Mouse (Mus musculus) cerebellum, postnatal 4 days (tissue): ENCODE measurements around the gene Sv2b.
"Not testable (repeated sequence)": the region's sequence is repeated elsewhere in the genome, so short reads cannot be mapped to it uniquely, and the experiment has no call there.

Source experiments
- DNase-seq, 2 experiments: peaks; one replicate each; pipeline ENCODE4 v3.0.0; 2022; ENCODE audit warnings: low spot score in 2 of 2, mixed read lengths in 1 of 2

Gene Sv2b

GRCm38 (mm10) chr7:75308457-75309312 lies at the start of gene Sv2b:
Gene Sv2b, minus strand, starts transcription at chr7:75309262.
- DNase-seq: peak in 1 of 2 experiments; percentile 48

DNA sequence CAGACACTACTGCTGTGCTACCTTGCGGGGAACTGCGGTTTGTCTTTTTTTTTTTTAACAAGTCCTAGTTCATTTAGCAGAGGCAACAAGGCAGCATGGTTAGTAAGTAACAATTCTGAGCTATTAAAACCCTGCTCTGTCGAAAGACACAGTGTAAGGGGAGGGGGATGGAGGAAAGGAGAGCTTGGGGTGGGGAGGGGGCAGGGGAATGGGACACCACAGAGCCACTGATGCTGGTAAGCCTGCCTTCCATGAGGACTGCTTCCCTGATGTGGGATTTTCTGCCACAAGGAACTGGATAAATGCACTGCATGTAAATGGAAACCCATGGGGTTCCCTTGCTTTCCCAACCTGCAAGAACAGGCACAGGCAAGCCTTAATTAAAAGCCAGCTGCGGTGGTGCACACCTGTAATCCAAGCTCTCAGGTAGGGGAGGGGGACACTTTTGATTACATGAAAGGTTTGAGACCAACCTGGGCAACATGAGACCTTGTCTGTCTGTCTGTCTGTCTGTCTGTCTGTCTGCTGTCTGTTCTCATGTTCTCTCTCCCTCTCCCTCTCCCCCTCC lies 49.3 kb upstream of the Sv2b start:
- no peak for DNase-seq

GRCm38 (mm10) chr7:75355521-75355920 lies 46.5 kb upstream of the Sv2b start:
- no peak for DNase-seq

DNA sequence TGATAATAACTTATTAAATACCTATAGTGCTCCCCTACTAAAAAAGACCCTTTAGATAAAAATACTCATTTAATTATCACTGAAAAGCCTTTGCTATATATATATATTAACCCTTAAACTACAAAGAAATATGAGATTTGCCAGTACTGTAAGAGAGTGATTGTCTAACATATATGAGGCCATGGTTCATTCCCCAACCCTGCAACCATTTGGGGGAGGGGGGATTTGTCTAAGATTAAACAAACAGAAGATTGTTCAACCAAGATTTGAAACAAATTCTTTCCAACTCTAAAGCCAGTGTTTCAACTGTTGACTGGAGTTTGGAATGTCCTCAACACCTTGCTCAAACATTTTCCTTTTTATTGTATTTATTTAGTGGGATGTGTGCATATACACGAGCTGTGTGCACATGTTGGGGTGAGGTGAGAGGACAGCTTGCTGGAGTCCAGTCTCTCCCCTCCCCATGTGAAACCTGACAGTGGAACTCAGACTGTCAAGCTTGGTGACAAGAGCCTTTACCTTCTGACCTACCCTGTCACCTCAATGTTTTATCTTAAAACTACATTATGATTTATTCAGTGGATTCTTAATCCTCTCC lies 43.8 kb upstream of the Sv2b start:
- no peak for DNase-seq

DNA sequence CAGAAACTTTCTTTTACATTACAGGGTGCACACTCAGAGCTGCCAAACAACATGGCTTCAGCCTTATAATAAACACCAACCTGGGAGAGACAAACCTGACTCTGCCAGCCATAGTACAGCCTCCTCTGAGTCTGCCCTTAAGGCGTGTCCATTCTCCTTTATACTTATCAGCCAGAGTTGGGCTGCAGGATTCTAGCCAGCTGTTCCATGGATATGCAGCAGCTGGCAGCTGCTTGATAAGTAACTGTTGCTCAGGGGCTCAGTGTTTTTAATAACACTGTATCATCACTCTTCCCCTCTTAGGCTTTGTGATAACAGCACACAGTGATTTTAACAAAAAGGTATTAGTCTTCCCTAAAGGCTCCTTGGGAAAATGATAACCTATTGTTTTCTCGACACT lies 41.1 kb upstream of the Sv2b start:
- DNase-seq: no peak

DNA sequence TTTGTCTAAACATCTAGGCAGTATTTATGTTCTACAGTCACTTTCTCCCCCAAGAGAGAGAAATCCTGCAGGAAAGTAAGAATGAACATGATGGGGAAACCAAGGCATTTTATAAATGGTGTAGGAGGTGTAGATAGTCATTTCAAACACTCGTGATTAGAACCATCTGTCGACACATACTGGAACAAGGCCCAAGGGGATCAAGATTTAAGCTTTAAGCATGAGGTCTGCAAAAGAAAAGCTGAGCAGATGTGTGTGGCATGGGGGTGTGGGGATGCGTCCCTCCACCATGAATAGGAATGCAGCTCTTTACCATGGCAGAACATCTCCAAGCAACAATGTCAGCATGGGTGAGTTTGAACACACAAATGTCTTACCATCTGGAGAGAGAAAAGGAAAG lies 23.2 kb upstream of the Sv2b start:
- no peak for DNase-seq

DNA sequence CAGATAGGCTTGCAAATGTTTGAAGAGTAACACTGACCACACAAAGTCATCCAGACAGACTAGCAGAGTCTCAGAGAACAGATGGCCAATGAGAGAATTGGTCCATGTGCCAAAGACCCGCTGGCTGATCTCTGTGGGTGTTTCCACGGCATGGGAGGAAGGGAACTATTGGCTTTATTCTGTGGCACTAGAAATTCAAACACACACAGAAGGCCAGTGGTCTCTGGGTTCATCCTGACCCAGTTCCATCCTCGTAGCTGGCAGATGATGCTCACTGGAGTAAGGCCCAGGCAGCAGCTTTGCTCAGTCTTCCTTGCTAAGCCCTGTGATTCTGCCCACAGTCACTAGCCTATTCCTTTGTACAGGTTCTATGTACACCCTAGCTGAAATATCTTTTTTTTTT lies 20.7 kb upstream of the Sv2b start:
- peak in 1 of 2 experiments; percentile 75 for DNase-seq

GRCm38 (mm10) chr7:75328721-75329362 lies 19.8 kb upstream of the Sv2b start:
- peak in 1 of 2 experiments; percentile 31 for DNase-seq

DNA sequence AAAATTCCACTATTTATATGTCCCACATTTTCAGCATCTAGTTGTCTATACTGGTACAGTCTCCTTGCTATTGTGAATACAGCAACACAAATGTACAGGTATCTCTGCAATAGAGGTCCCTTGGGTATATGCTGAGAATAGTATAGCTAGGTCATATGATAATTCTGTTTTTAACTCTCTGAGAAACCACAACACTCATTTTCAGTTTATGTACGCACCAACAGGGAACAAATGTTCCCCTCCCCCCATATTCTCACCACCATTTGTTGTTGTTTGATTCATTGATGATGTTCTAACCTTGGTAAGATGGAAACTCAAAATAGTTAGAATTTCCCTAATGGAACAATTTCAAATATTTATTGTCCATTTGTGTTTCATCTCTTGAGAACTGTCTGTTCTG lies 16.2 kb upstream of the Sv2b start:
- DNase-seq: no peak

- DNase-seq: not testable (repeated sequence)
Observed at GRCm38 (mm10) chr7:75322742-75323141, 13.7 kb upstream of the Sv2b start.

DNA sequence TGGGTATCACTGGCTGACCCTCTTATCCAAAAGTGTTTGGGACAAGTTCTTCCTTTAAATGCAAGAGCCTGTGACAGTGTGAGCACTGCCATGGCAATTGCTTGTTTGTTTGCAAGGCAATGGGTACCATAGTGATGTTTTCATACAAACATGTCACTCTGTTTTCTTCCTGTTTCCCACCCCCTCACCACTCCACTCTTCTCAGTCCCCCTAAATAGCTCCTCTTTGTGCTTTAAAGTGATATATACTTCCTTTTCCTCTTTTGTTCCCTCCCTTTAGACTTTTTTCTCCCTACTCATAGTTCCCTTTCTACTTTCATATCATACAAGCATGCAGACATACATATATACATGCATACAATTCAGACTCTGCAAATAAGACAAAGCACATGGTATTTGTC lies 10.9 kb upstream of the Sv2b start:
- DNase-seq: no peak

- no peak for DNase-seq
Observed at GRCm38 (mm10) chr7:75318320-75318719, 9.3 kb upstream of the Sv2b start.

- no peak for DNase-seq
Observed at GRCm38 (mm10) chr7:75314873-75315272, 5.8 kb upstream of the Sv2b start.

DNA sequence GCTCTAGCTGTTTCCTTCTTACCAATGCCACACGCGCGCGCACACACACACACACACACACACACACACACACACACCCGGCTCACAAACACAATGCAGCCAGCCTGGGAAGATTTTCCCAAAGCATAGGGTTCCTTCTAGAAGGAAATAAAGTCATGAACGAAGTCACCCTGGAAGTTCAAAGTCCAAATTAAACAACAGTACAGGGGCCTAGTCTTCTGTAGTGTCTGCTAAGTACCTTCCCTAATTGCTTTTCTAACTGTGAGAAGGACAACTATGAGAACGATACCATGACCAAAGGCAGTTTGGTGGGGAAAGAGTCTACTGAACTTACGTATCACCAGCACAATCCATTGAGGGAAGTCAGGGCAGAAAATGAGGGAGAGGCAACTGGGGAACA lies 508 bp upstream of the Sv2b start:
- no peak for DNase-seq

- no peak for DNase-seq
Observed at GRCm38 (mm10) chr7:75308140-75308456, 964 bp downstream of the Sv2b start.

GRCm38 (mm10) chr7:75307570-75308087 lies 1.4 kb downstream of the Sv2b start:
- no peak for DNase-seq

DNA sequence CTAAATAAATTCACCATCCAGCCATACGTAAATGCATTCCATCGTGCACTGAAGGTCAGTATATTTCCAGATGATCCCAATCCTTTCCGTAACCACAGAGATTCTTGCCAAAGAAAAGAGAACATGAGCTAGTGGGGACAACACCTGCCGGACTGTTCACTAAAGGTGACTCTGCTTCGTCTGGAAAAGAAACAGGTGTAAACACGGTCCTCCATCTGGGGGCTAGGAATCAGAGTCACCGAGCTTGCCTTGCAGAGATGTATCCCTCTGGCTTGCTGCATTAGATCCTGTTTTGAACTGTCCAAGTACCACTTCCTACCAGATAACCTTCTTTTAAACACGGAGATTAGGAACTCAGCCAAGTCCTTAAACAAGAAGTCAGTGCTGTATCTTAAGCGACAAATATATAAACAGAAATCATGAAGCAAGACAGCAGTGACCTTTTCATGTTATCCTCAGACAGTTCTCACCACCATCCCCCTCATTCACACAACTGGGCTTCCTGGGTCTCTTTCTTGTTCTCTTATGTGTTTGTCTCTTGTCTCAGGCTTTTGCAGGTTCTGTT lies 3.1 kb downstream of the Sv2b start:
- no peak for DNase-seq

DNA sequence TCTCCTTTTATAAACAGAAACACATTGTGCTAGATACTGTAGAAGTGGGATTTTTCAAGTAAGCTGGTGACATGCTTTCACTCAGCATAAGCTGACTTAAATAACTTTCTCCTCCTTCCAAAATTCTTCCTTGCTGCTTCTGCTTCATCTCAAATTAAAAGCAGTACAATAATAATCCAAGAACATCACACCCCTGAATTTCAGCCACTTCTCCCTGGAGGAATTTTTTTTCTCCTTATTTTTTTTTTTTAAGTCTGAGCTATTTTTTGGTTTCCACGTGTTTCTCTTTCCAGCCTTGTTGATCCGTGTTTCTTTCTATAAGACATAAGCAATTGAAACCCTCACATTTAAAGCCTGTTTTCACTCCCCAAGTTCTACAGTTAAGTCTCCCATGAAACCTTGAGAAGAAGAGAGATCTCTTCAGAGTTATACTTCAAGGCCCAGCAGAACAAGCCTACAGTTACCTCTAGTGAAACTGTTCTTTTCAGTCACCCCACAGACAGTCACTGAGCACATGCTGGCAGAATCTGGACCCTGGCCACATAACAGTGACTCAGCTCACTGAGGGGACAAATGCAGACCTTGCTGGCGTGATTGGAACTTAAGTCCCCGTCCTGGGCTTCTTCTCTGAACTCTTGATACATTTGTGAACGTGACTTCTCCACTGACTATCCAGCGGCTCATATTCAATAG lies 6.4 kb downstream of the Sv2b start:
- DNase-seq: no peak

DNA sequence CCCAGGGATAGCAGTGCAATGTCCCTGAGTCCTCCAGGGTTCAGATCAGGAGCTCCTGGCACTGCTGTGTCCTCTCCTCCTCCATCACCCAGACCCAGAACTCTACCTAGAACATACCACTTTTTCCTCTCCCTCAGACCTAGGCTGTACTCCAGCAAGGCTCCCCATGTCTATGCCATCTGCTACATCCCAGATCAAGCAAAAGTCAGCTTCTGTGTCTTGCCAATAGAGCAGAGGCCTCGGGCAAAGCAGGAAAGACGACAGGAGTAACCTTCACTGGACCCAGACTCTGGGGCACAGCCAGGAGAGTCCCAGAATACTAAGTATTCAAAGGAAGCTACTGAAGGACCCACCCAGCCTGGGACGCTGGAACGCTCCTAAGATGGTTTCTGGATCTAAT lies 9.8 kb downstream of the Sv2b start:
- DNase-seq: no peak

GRCm38 (mm10) chr7:75296688-75297119 lies 12.4 kb downstream of the Sv2b start:
- no peak for DNase-seq

DNA sequence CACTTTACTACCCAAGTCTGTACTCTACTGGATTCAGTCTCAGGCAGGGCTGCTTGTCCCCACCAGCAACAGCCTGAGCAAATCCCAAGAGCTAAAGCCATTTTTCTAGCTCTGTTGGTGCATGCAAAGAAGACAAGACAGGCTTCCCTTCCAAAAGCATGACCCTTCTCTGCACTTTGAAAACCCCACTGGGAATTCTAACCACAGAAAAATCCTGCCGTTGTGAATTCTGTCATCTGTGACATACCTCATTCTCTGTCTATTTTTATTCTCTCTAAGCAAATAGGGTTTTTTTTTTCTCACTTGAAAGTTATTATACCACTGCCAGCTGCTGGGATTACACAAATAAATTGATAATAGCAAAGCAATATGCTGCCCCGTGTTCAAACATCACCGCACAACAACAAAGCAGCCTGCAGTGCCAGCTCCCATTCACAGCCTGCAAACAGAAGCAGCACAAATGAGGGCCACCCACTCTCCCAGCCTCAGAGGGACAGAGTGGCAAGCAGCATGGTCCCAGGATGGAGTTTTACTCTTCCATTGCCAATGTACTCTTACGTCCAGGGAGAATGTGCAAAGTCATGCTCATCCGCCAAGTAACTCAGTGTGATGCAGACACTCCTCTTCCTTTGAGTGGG lies 13.7 kb downstream of the Sv2b start:
- DNase-seq: no peak
